Mouse (Mus musculus): ENCODE results near the gene Tex46.

DNA sequence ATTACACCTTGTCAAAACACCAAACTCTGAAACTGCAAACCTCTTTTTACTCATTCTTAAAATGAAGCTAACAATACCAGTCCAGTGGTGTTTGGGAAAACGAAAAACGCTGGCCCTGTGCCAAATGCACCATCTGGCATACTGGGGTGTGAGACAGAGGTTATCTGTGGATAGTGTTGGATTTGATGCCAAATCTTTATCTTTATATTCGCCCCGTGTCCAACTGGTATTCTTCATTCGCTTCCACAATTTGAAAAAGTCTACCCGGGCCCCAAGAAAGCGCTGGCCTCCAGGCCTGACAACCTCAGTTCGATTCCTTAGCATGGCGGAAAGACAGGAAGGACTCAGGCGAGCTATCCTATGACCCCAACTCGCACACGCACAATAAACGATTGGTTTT, 8.8 kb upstream of the Tex46 start:
- TF ChIP-seq EP300 (IDR thresholded peaks at IDR 0.05; ENCODE audit: low read depth) (no peak), CTCF (IDR thresholded peaks at IDR 0.05; ENCODE audit: low read depth) (no peak)
